In genomic region chr8:11942892-11943332, GRCm38 (mm10) we compare ENCODE assay signal across 7 mouse cellular contexts.
DNase-seq lines count a peak whose midpoint lies in the region; ATAC-seq and TF ChIP-seq lines count a peak whose summit lies in the region.

No protein-coding gene starts in this region.

- intact Hi-C loops in left cerebral cortex, adult 2 months (cut with DNase I): loop anchor here (5.0 kb wide), 2 partner anchors 186 to 236 kb away; no protein-coding TSS in a partner anchor

- 0 out of 2 replicates have a peak overlapping the region, but pooled peaks have one; percentile 14 for H3K4me2 ChIP-seq in forebrain, embryonic 13.5 days

- no peaks in the 10 kb centered on the region for H3K9me3 ChIP-seq in forebrain, embryonic 13.5 days (replicated peaks)

- no peak overlapping the region for H3K9ac ChIP-seq in forebrain, embryonic 13.5 days

- no peaks in the 10 kb centered on the region for H3K27me3 ChIP-seq in forebrain, embryonic 13.5 days
- no peaks in the 10 kb centered on the region for H3K27me3 ChIP-seq in small intestine, adult 2 months (ENCODE audit: control insufficient read depth, insufficient read depth, low read length)

- H3K27ac ChIP-seq in forebrain, embryonic 13.5 days: no peak overlapping the region
- H3K27ac ChIP-seq in left cerebral cortex, adult 2 months: no peak overlapping the region
- no peak overlapping the region for H3K27ac ChIP-seq in small intestine, adult 2 months (ENCODE audit: insufficient read depth, low read depth, low read length)

- no peak for TF ChIP-seq POLR2A in small intestine, adult 2 months (IDR thresholded peaks at IDR 0.05; ENCODE audit: low read depth, low read length)

- H3K4me3 ChIP-seq in forebrain, embryonic 13.5 days: no peak overlapping the region
- no peak overlapping the region for H3K4me3 ChIP-seq in left cerebral cortex, adult 2 months
- H3K4me3 ChIP-seq in small intestine, adult 2 months (ENCODE audit: low read depth, low read length): no peak overlapping the region

- H3K4me1 ChIP-seq in forebrain, embryonic 13.5 days: no peaks in the 10 kb centered on the region
- no peaks in the 10 kb centered on the region for H3K4me1 ChIP-seq in small intestine, adult 2 months (ENCODE audit: control insufficient read depth, insufficient read depth, insufficient read length, low read length)

- ATAC-seq in forebrain, embryonic 13.5 days: peak; percentile 95
- ATAC-seq in inflammation-experienced regulatory T-cells, adult 6 months: peak; percentile 48
- peak; percentile 89 for ATAC-seq in megakaryocyte progenitor cell, adult 5-6 weeks (replicated peaks; ENCODE audit: poor library complexity)

- DNase-seq in NIH3T3 (ENCODE audit: low read depth): peak; percentile 74
- peak; percentile 4 for DNase-seq in c-Kit-positive CD71-positive TER-119-positive erythroid progenitor cells, embryonic 14.5 days (ENCODE audit: low spot score)
- peak; percentile 41 to 42 for DNase-seq in left cerebral cortex, adult 2 months (ENCODE audit: extremely low spot score in 1 of 2, low spot score in 2 of 2)

- TF ChIP-seq CTCF in left cerebral cortex, adult 2 months (IDR thresholded peaks at IDR 0.05): peak; percentile 65
- peak; percentile 76; the same call in 1 of the 2 replicates for TF ChIP-seq CTCF in small intestine, adult 2 months (IDR thresholded peaks at IDR 0.05; ENCODE audit: extremely low read depth, insufficient read length, insufficient replicate concordance, low read depth, low read length)

- 14% methylated on average over 6 of the region's 6 CpGs for WGBS in forebrain, embryonic 13.5 days
- 26% methylated on average over 6 of the region's 6 CpGs for WGBS in small intestine, adult 2 months

- no peaks in the 10 kb centered on the region for H3K36me3 ChIP-seq in forebrain, embryonic 13.5 days (ENCODE audit: poor library complexity, severe bottlenecking)
- H3K36me3 ChIP-seq in small intestine, adult 2 months (ENCODE audit: control insufficient read depth, insufficient read depth, low read length): no peaks in the 10 kb centered on the region

Comparison
In these comparisons a context has a peak if more than half of its experiments do, and no peak if none do; other contexts are left out.
1. DNase-seq: peak in every context shown above with its lines; median percentile 74 in NIH3T3; 42 in left cerebral cortex, adult 2 months; 4 in c-Kit-positive CD71-positive TER-119-positive erythroid progenitor cells, embryonic 14.5 days.